Mouse (Mus musculus) neural tube, embryonic 15.5 days (tissue): ENCODE data around the gene Gpx3. TPM values are rescaled to one million over a fixed set of nuclear protein-coding genes. Genes with fewer than 3 reads are reported as not detected.
A peak's percentile ranks its signal among the peaks of the same experiment; 100 is the strongest.

Experiments used
- ATAC-seq: fragments of 200-750 bp; cut with Nextera tagmentation; 2 replicates; pipeline ENCODE4 v1.8.0; 2017; ENCODE audit warnings: mild to moderate bottlenecking, moderate TSS enrichment, moderate library complexity; ENCODE audit not compliant: low FRiP score
- H3K27ac ChIP-seq: fragments of 300-500 bp; sonication (generic); replicated peaks from 2 replicates; pipeline ENCODE4 v1.5.1; 2015; ENCODE audit warnings: mild to moderate bottlenecking, inconsistent platforms
- H3K27me3 ChIP-seq: fragments of 300-500 bp; sonication (generic); replicated peaks from 2 replicates; pipeline ENCODE4 v1.6.1; 2015; ENCODE audit warnings: inconsistent platforms
- H3K36me3 ChIP-seq: fragments of 300-500 bp; sonication (generic); 2 replicates; pipeline ENCODE4 v1.6.1; 2015; ENCODE audit warnings: inconsistent platforms
- H3K4me1 ChIP-seq: fragments of 300-500 bp; sonication (generic); 2 replicates; pipeline ENCODE4 v1.6.1; 2015; ENCODE audit warnings: inconsistent platforms
- H3K4me2 ChIP-seq: fragments of 300-500 bp; sonication (generic); 2 replicates; pipeline ENCODE4 v1.6.1; 2015; ENCODE audit warnings: inconsistent platforms, mild to moderate bottlenecking, moderate library complexity
- H3K4me3 ChIP-seq: fragments of 300-500 bp; sonication (generic); replicated peaks from 2 replicates; pipeline ENCODE4 v1.5.1; 2015; ENCODE audit warnings: mild to moderate bottlenecking, inconsistent platforms
- H3K9ac ChIP-seq: fragments of 300-500 bp; sonication (generic); replicated peaks from 2 replicates; pipeline ENCODE4 v1.6.1; 2015; ENCODE audit warnings: mild to moderate bottlenecking, inconsistent platforms
- H3K9me3 ChIP-seq: fragments of 300-500 bp; sonication (generic); replicated peaks from 2 replicates; pipeline ENCODE4 v1.6.1; 2016; ENCODE audit warnings: inconsistent platforms
- WGBS: fragments of 180-500 bp; shearing (Covaris S2); methylation state at CpG from one replicate; pipeline ENCODE4 v1.1.7; 2015; ENCODE audit warnings: mixed read lengths; 5-methylcytosine and 5-hydroxymethylcytosine counted together
- polyA plus RNA-seq: library from polyadenylated mRNA; unstranded; fragments of >200 nt; fragmentation: Nextera tagmentation; extraction: Ambion mirVana; gene quantifications from 2 replicates; pipeline ENCODE4 v1.2.1, GENCODE M21; 2015

Gpx3 gene
- polyA plus RNA-seq, 1 experiment from 2014 or later = 69.2 TPM

- H3K27ac ChIP-seq = no peak overlapping the region
- H3K27me3 ChIP-seq = no peaks in the 10 kb centered on the region
- no peak overlapping the region for H3K4me3 ChIP-seq
- no peak overlapping the region for H3K4me2 ChIP-seq
- H3K36me3 ChIP-seq = peaks cover 42% of the 10 kb centered on the region
- ATAC-seq = no peak
- H3K4me1 ChIP-seq = 0 out of 2 replicates have a peak, but pooled peaks cover 3% of the 10 kb centered on the region
- 65% methylated on average over 5 of the region's 5 CpGs for WGBS
- H3K9me3 ChIP-seq = no peaks in the 10 kb centered on the region
- no peak overlapping the region for H3K9ac ChIP-seq
These were observed 29.3 kb downstream of the Gpx3 start for GRCm38 (mm10) chr11:54931405-54932093.

DNA sequence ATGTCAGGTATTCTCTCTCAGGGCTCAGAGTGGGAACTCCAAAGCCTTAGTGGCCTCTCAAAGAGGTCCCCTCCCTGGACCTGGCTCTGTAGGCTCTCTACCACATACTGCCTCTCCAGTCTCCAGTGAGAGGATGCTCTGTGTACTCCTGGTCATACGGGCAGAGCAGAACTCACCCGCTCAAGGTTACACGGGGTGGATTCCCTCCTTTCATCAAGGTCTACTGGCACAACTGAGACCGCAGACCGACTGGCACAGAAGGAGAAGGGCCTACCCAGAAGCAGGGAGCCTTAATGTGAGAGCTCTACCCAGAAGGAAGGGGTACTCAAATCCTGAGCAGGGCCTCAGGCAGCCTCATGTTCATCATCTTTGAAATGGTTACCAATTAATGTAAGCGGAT is 30.3 kb downstream of the Gpx3 start:
- Histone ChIP-seq H3K9me3 (no peaks in the 10 kb centered on the region), H3K4me1 (0 out of 2 replicates have a peak, but pooled peaks cover 3% of the 10 kb centered on the region), H3K4me2 (no peak overlapping the region), H3K27me3 (no peaks in the 10 kb centered on the region), H3K4me3 (no peak overlapping the region), H3K36me3 (peaks cover 43% of the 10 kb centered on the region), H3K27ac (no peak overlapping the region), H3K9ac (no peak overlapping the region)
- ATAC-seq = no peak
- WGBS = 92% methylated on average over 6 of the region's 6 CpGs

DNA sequence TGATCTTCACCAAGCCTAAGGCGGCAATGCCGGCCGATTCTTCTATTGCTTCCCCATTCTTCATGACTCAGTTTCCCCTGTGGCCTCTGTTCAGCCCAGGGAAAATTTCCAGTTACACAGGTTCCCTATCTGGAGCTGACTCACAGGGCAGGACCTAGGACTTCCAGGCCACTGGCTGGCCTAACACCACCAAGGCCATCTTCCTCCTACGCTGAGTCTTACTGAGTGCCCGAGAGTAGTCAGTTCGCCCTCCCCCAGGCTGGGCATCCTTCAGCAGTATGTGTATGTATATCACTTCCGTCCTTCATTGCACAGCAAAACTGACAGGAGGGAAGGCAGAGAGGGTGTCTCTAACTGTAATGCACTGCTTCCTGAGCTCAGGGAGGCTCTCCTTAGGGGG is 31.9 kb downstream of the Gpx3 start:
- H3K27me3 ChIP-seq = no peaks in the 10 kb centered on the region
- no peak overlapping the region for H3K27ac ChIP-seq
- H3K36me3 ChIP-seq = peaks cover 41% of the 10 kb centered on the region
- ATAC-seq = no peak
- no peak overlapping the region for H3K4me2 ChIP-seq
- H3K9ac ChIP-seq = no peak overlapping the region
- 93% methylated on average over 7 of the region's 7 CpGs for WGBS
- no peaks in the 10 kb centered on the region for H3K9me3 ChIP-seq
- no peak overlapping the region for H3K4me3 ChIP-seq
- 0 out of 2 replicates have a peak, but pooled peaks cover 3% of the 10 kb centered on the region for H3K4me1 ChIP-seq

GRCm38 (mm10) chr11:54936035-54936770 is 34.0 kb downstream of the Gpx3 start:
- H3K9ac ChIP-seq = no peak overlapping the region
- H3K36me3 ChIP-seq = peaks cover 34% of the 10 kb centered on the region
- H3K27ac ChIP-seq = no peak overlapping the region
- 35% methylated on average over 12 of the region's 12 CpGs for WGBS
- H3K4me3 ChIP-seq = no peak overlapping the region
- no peaks in the 10 kb centered on the region for H3K27me3 ChIP-seq
- 0 out of 2 replicates have a peak, but pooled peaks cover 3% of the 10 kb centered on the region for H3K4me1 ChIP-seq
- no peaks in the 10 kb centered on the region for H3K9me3 ChIP-seq
- H3K4me2 ChIP-seq = no peak overlapping the region
- ATAC-seq = no peak

DNA sequence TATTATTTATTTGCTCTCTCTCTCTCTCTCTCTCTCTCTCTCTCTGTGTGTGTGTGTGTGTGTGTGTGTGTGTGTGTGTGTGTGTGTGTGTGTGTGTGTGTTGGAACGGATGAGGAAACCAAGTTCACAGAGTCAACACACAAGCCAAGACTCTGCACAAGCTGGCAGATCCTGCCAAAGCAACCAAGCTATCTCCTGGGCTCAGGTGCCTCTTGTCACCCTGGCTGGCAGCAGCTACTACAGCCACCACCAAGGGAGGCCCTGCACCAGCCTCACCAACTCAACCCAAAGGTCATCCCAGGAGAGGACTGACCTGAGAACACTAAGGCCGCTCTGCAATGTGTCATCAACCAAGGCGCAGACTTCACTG is 34.5 kb downstream of the Gpx3 start:
- H3K9me3 ChIP-seq = no peaks in the 10 kb centered on the region
- no peak overlapping the region for H3K4me2 ChIP-seq
- H3K27me3 ChIP-seq = no peaks in the 10 kb centered on the region
- no peak for ATAC-seq
- H3K27ac ChIP-seq = no peak overlapping the region
- H3K9ac ChIP-seq = no peak overlapping the region
- peaks cover 34% of the 10 kb centered on the region for H3K36me3 ChIP-seq
- H3K4me3 ChIP-seq = no peak overlapping the region
- WGBS = 96% methylated on average over 2 of the region's 3 CpGs
- 0 out of 2 replicates have a peak, but pooled peaks cover 3% of the 10 kb centered on the region for H3K4me1 ChIP-seq

- H3K9ac ChIP-seq = no peak overlapping the region
- no peaks in the 10 kb centered on the region for H3K9me3 ChIP-seq
- no peaks in the 10 kb centered on the region for H3K27me3 ChIP-seq
- ATAC-seq = no peak
- H3K4me2 ChIP-seq = no peak overlapping the region
- peaks cover 18% of the 10 kb centered on the region for H3K36me3 ChIP-seq
- H3K27ac ChIP-seq = no peak overlapping the region
- no peak overlapping the region for H3K4me3 ChIP-seq
- WGBS = 91% methylated on average over 8 of the region's 8 CpGs
- H3K4me1 ChIP-seq = 0 out of 2 replicates have a peak, but pooled peaks cover 3% of the 10 kb centered on the region
These were observed 37.2 kb downstream of the Gpx3 start for GRCm38 (mm10) chr11:54939501-54939900.

DNA sequence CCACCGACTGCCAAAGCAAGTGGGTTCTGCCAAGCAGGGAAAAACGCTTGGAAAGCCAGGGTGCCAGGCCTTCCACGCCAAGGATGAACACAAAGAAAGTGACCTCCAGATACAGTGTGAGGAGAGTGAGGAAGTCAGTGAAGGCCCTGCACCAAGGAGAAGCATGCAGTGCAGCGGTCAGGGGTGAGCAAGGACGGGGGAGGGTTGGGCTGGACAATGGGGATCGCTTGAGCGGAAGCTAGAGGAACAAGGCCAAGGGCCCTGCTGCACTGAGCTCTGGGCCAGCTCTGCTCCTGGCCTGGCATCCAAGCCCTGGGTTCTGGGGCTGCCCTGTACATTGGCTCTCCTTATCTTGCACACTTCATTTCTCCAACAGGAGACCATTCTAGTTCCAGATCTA is 37.8 kb downstream of the Gpx3 start:
- Histone ChIP-seq H3K4me3 (no peak overlapping the region), H3K36me3 (peaks cover 18% of the 10 kb centered on the region), H3K4me2 (no peak overlapping the region), H3K4me1 (0 out of 2 replicates have a peak, but pooled peaks cover 3% of the 10 kb centered on the region), H3K9me3 (no peaks in the 10 kb centered on the region), H3K27me3 (no peaks in the 10 kb centered on the region), H3K27ac (no peak overlapping the region), H3K9ac (no peak overlapping the region)
- 79% methylated on average over 7 of the region's 7 CpGs for WGBS
- no peak for ATAC-seq

- Histone ChIP-seq H3K4me2 (no peak overlapping the region), H3K27ac (no peak overlapping the region), H3K4me1 (no peaks in the 10 kb centered on the region), H3K27me3 (no peaks in the 10 kb centered on the region), H3K36me3 (no peaks in the 10 kb centered on the region), H3K9ac (no peak overlapping the region), H3K4me3 (no peak overlapping the region), H3K9me3 (no peaks in the 10 kb centered on the region)
- ATAC-seq = no peak
- 89% methylated on average over 3 of the region's 3 CpGs for WGBS
These were observed 42.4 kb downstream of the Gpx3 start for GRCm38 (mm10) chr11:54944702-54945101.

DNA sequence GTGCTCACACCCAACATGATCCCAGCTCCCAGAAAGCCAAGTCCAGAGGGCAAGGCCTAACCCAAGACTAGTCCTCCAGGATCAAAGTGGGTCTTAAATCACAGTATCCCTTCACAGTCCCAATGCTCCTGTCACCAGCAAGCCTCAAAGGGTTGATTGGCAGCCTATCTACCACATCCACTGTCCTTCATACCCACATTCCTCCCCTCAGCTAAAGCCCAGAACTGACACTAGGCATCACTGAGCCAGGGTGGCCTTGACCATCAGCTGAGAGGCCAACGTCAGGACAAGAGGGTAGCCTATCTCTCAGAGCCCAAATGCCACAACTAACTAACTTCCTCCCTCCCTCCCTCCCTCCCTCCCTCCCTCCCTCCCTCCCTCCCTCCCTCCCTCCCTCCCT is 47.5 kb downstream of the Gpx3 start:
- Histone ChIP-seq H3K4me1 (peaks cover 10% of the 10 kb centered on the region), H3K27ac (no peak overlapping the region), H3K27me3 (0 out of 2 replicates have a peak, but pooled peaks cover 3% of the 10 kb centered on the region), H3K9ac (no peak overlapping the region), H3K4me2 (no peak overlapping the region), H3K9me3 (no peaks in the 10 kb centered on the region), H3K36me3 (no peaks in the 10 kb centered on the region), H3K4me3 (no peak overlapping the region)
- no peak for ATAC-seq
- 100% methylated on average over 1 of the region's 1 CpGs for WGBS

DNA sequence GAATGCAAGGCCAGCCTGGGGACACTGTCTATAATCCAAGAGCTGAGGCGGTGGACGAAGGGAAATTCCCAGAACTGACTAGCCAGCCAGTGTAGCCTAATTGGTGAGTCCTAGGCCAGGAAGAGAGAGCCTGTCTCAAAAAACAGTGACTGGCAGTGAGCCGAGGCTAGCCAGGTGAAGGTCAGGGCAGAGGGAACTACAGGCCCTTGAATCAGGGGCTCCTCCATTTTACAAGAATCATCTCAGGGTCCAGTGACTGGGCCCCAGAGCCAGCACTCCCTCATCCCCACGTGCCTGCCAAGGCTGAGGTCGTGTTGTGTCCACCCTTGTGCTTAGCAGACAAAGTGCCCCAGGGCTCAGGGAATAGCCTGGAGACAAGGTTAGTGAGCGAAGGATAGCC is 48.4 kb downstream of the Gpx3 start:
- Histone ChIP-seq H3K4me1 (peaks cover 18% of the 10 kb centered on the region), H3K36me3 (no peaks in the 10 kb centered on the region), H3K9ac (no peak overlapping the region), H3K9me3 (no peaks in the 10 kb centered on the region), H3K4me2 (no peak overlapping the region), H3K27me3 (0 out of 2 replicates have a peak, but pooled peaks cover 3% of the 10 kb centered on the region), H3K27ac (no peak overlapping the region), H3K4me3 (no peak overlapping the region)
- 85% methylated on average over 6 of the region's 6 CpGs for WGBS
- ATAC-seq = no peak

GRCm38 (mm10) chr11:54952651-54953050 is 50.4 kb downstream of the Gpx3 start:
- Histone ChIP-seq H3K4me2 (no peak overlapping the region), H3K27ac (no peak overlapping the region), H3K4me3 (no peak overlapping the region), H3K9ac (no peak overlapping the region), H3K9me3 (no peaks in the 10 kb centered on the region), H3K27me3 (0 out of 2 replicates have a peak, but pooled peaks cover 3% of the 10 kb centered on the region), H3K36me3 (no peaks in the 10 kb centered on the region), H3K4me1 (peaks cover 24% of the 10 kb centered on the region)
- no peak for ATAC-seq
- 78% methylated on average over 6 of the region's 6 CpGs for WGBS

GRCm38 (mm10) chr11:54953993-54954446 is 51.8 kb downstream of the Gpx3 start:
- Histone ChIP-seq H3K4me2 (peak overlapping the region; percentile 36), H3K4me3 (no peak overlapping the region), H3K9me3 (no peaks in the 10 kb centered on the region), H3K36me3 (no peaks in the 10 kb centered on the region), H3K27me3 (0 out of 2 replicates have a peak, but pooled peaks cover 3% of the 10 kb centered on the region), H3K4me1 (peaks cover 24% of the 10 kb centered on the region), H3K9ac (no peak overlapping the region), H3K27ac (no peak overlapping the region; the same call in 1 of the 2 replicates)
- ATAC-seq = no peak
- WGBS = 16% methylated on average over 9 of the region's 9 CpGs
